In genomic region chr12:108893715-108894431, GRCm38 (mm10) we compare ENCODE assay signal across 8 mouse cellular contexts. TPM values are rescaled to one million over a fixed set of nuclear protein-coding genes. Genes with fewer than 3 reads are reported as not detected.
DNase-seq lines count a peak whose midpoint lies in the region; ATAC-seq and TF ChIP-seq lines count a peak whose summit lies in the region.

Gene Wars, minus strand, starts transcription at chr12:108894174.

- H3K9me3 ChIP-seq in embryonic facial prominence, embryonic 15.5 days (replicated peaks): no peaks in the 10 kb centered on the region
- no peaks in the 10 kb centered on the region for H3K9me3 ChIP-seq in limb, embryonic 14.5 days (ENCODE audit: control insufficient read depth, low read length)
- no peaks in the 10 kb centered on the region for H3K9me3 ChIP-seq in midbrain, postnatal 0 days (ENCODE audit: low read length)

- no peaks in the 10 kb centered on the region for H3K27me3 ChIP-seq in embryonic facial prominence, embryonic 15.5 days
- no peaks in the 10 kb centered on the region for H3K27me3 ChIP-seq in limb, embryonic 14.5 days (ENCODE audit: control insufficient read depth, insufficient read depth, low read length)
- H3K27me3 ChIP-seq in midbrain, postnatal 0 days (ENCODE audit: insufficient read depth, low read length): no peaks in the 10 kb centered on the region

- H3K4me3 ChIP-seq in bone marrow, adult 2 months (replicated peaks; ENCODE audit: control insufficient read depth, low read depth, low read length): peak within 1 kb of the TSS; percentile 81
- H3K4me3 ChIP-seq in embryonic facial prominence, embryonic 15.5 days (replicated peaks): peak within 1 kb of the TSS; percentile 87
- peak within 1 kb of the TSS; percentile 84 for H3K4me3 ChIP-seq in limb, embryonic 14.5 days (replicated peaks; ENCODE audit: low read length)
- peak within 1 kb of the TSS; percentile 91 for H3K4me3 ChIP-seq in midbrain, postnatal 0 days (ENCODE audit: low read depth, low read length)

- peak within 1 kb of the TSS; percentile 76 for H3K4me2 ChIP-seq in embryonic facial prominence, embryonic 15.5 days (replicated peaks)
- H3K4me2 ChIP-seq in limb, embryonic 14.5 days (replicated peaks; ENCODE audit: low read depth, low read length, severe bottlenecking): peak within 1 kb of the TSS; percentile 88
- H3K4me2 ChIP-seq in midbrain, postnatal 0 days (ENCODE audit: low read depth, low read length, poor library complexity, severe bottlenecking): peak within 1 kb of the TSS; percentile 89

- H3K27ac ChIP-seq in bone marrow, adult 2 months (ENCODE audit: control insufficient read depth, insufficient read depth, low read depth, low read length, poor library complexity): peak within 1 kb of the TSS; percentile 20; the same call in 1 of the 2 replicates
- no peak within 1 kb of the TSS for H3K27ac ChIP-seq in embryonic facial prominence, embryonic 15.5 days (replicated peaks)
- no peak within 1 kb of the TSS for H3K27ac ChIP-seq in limb, embryonic 14.5 days (replicated peaks; ENCODE audit: low read depth, low read length)
- H3K27ac ChIP-seq in midbrain, postnatal 0 days (ENCODE audit: low read depth, low read length): peak within 1 kb of the TSS; percentile 38; the same call in 1 of the 2 replicates

- peak within 1 kb of the TSS; percentile 69 for H3K9ac ChIP-seq in embryonic facial prominence, embryonic 15.5 days
- peak within 1 kb of the TSS; percentile 71 for H3K9ac ChIP-seq in limb, embryonic 14.5 days (ENCODE audit: low read depth, low read length, severe bottlenecking)
- peak within 1 kb of the TSS; percentile 70 for H3K9ac ChIP-seq in midbrain, postnatal 0 days (replicated peaks; ENCODE audit: low read length, poor library complexity, severe bottlenecking)

- no peak for TF ChIP-seq CTCF in bone marrow, adult 2 months (IDR thresholded peaks at IDR 0.05; ENCODE audit: control insufficient read depth, insufficient read depth, low read length)
- TF ChIP-seq CTCF in midbrain, postnatal 0 days (IDR thresholded peaks at IDR 0.05): no peak

- peaks cover 8% of the 10 kb centered on the region; the same call in 1 of the 2 replicates for H3K36me3 ChIP-seq in embryonic facial prominence, embryonic 15.5 days
- peaks cover 18% of the 10 kb centered on the region for H3K36me3 ChIP-seq in limb, embryonic 14.5 days (ENCODE audit: control insufficient read depth, insufficient read depth, low read length)
- H3K36me3 ChIP-seq in midbrain, postnatal 0 days (ENCODE audit: insufficient read depth, low read length): peaks cover 3% of the 10 kb centered on the region; the same call in 1 of the 2 replicates

- peak; percentile 97 for DNase-seq in 416B (ENCODE audit: low read depth)
- DNase-seq in heart, adult 8-10 months (ENCODE audit: low spot score): peak; percentile 97
- DNase-seq in kidney, adult 9 months: peak; percentile 97
- DNase-seq in limb, embryonic 14.5 days (ENCODE audit: low spot score): peak; percentile 96
- peak; percentile 98 for DNase-seq in midbrain, postnatal 0 days (ENCODE audit: low spot score)
- DNase-seq in spleen, postnatal 14 days (ENCODE audit: low spot score in 2 of 2): peak; percentile 86 to 91

- peak; percentile 84; the same call in 1 of the 2 replicates for TF ChIP-seq POLR2A in bone marrow, adult 2 months (IDR thresholded peaks at IDR 0.05; ENCODE audit: borderline replicate concordance, control insufficient read depth, low read depth, low read length)
- peak; percentile 77; the same call in 1 of the 2 replicates for TF ChIP-seq POLR2A in limb, embryonic 14.5 days (IDR thresholded peaks at IDR 0.05; ENCODE audit: borderline replicate concordance, extremely low read depth, insufficient read depth, insufficient read length)

- WGBS in bone marrow, adult 2 months: under 1% methylated on average over 58 of the region's 58 CpGs
- under 1% methylated on average over 58 of the region's 58 CpGs for WGBS in embryonic facial prominence, embryonic 15.5 days
- under 1% methylated on average over 48 of the region's 58 CpGs for WGBS in limb, embryonic 14.5 days
- under 1% methylated on average over 52 of the region's 58 CpGs for WGBS in midbrain, postnatal 0 days

- ATAC-seq in embryonic facial prominence, embryonic 15.5 days (ENCODE audit: insufficient number of reproducible peaks, low FRiP score, low TSS enrichment, low read depth): peak; percentile 100
- peak; percentile 100 for ATAC-seq in limb, embryonic 14.5 days (ENCODE audit: low FRiP score, low read depth)
- peak; percentile 99 for ATAC-seq in midbrain, postnatal 0 days (ENCODE audit: low FRiP score)

- peaks cover 3% of the 10 kb centered on the region; the same call in 1 of the 2 replicates for H3K4me1 ChIP-seq in bone marrow, adult 2 months (ENCODE audit: control insufficient read depth, insufficient read depth, low read length)
- H3K4me1 ChIP-seq in embryonic facial prominence, embryonic 15.5 days: peaks cover 21% of the 10 kb centered on the region
- peaks cover 12% of the 10 kb centered on the region for H3K4me1 ChIP-seq in limb, embryonic 14.5 days (ENCODE audit: control insufficient read depth, insufficient read depth, low read length)
- H3K4me1 ChIP-seq in midbrain, postnatal 0 days (ENCODE audit: insufficient read depth, low read length): peaks cover 8% of the 10 kb centered on the region

RNA-seq across cellular contexts. Expression of gene Wars, which starts in this region (rescaled TPM):
- 7.9 and 14.6 TPM in 2 replicates for polyA plus RNA-seq in bone marrow, adult 2 months (2011; ENCODE audit: insufficient read depth, insufficient read length, low replicate concordance, missing spikeins)
- polyA plus RNA-seq in embryonic facial prominence, embryonic 15.5 days (2015; fragmentation: Nextera tagmentation; extraction: Ambion mirVana): 62.9 and 65.8 TPM in 2 replicates
- total RNA-seq in heart, adult 8-10 months (2022): 10 to 100 TPM; 31.0 to 36.9 (median 34.0) TPM
- polyA plus RNA-seq in limb, embryonic 14.5 days (2012; rRNA removed): 65.6 and 70.6 TPM in 2 replicates
- 67.6 and 69.9 TPM in 2 replicates for polyA plus RNA-seq in limb, embryonic 14.5 days (2014; fragmentation: Nextera tagmentation; extraction: Ambion mirVana)
- 108 and 142 TPM in 2 replicates for total RNA-seq in midbrain, postnatal 0 days (2014; rRNA removed)
- 97.3 and 99.1 TPM in 2 replicates for polyA plus RNA-seq in midbrain, postnatal 0 days (2015; fragmentation: Nextera tagmentation; extraction: Ambion mirVana)

Comparison
In these comparisons a context has a peak if more than half of its experiments do, and no peak if none do; other contexts are left out.
1. H3K27ac ChIP-seq: peak in bone marrow, adult 2 months (single experiment) and midbrain, postnatal 0 days (single experiment); none in embryonic facial prominence, embryonic 15.5 days (single experiment) and limb, embryonic 14.5 days (single experiment).
2. Peak in every context shown above with its lines, with median percentiles within 50 percentile points of each other: DNase-seq, H3K4me3 ChIP-seq, ATAC-seq, H3K4me2 ChIP-seq and H3K9ac ChIP-seq.